Mouse (Mus musculus) heart, postnatal 0 days (tissue): ENCODE data around the gene Cnn2.
A peak's percentile ranks its signal among the peaks of the same experiment; 100 is the strongest.

Experiments
- CTCF ChIP-seq: IDR thresholded peaks from 2 replicates; pipeline ENCODE4 v1.5.1; 2016; ENCODE audit warnings: antibody characterized with exemption, control low read depth, low read depth
- EP300 ChIP-seq: IDR thresholded peaks from 2 replicates; pipeline ENCODE4 v1.6.1; 2016; ENCODE audit warnings: antibody characterized with exemption, low read depth

- peak; percentile 22 for TF ChIP-seq CTCF
- no peak for TF ChIP-seq EP300
These were observed 3.2 kb downstream of the Cnn2 start for GRCm38 (mm10) chr10:79991548-79991947.
